Mouse (Mus musculus) heart, adult 2 months (tissue): Measurements from ENCODE around the gene Cd44.

Experiments used
- CTCF ChIP-seq: fragments of 200-600 bp; IDR thresholded peaks from 2 replicates; pipeline ENCODE4 v1.8.1; 2022; ENCODE audit warnings: antibody characterized with exemption, mild to moderate bottlenecking, moderate library complexity
- EP300 ChIP-seq: fragments of 200-500 bp; IDR thresholded peaks from 2 replicates; pipeline ENCODE4 v1.6.1; 2011; ENCODE audit warnings: low read depth, low read length, control low read depth; ENCODE audit not compliant: insufficient read depth

DNA sequence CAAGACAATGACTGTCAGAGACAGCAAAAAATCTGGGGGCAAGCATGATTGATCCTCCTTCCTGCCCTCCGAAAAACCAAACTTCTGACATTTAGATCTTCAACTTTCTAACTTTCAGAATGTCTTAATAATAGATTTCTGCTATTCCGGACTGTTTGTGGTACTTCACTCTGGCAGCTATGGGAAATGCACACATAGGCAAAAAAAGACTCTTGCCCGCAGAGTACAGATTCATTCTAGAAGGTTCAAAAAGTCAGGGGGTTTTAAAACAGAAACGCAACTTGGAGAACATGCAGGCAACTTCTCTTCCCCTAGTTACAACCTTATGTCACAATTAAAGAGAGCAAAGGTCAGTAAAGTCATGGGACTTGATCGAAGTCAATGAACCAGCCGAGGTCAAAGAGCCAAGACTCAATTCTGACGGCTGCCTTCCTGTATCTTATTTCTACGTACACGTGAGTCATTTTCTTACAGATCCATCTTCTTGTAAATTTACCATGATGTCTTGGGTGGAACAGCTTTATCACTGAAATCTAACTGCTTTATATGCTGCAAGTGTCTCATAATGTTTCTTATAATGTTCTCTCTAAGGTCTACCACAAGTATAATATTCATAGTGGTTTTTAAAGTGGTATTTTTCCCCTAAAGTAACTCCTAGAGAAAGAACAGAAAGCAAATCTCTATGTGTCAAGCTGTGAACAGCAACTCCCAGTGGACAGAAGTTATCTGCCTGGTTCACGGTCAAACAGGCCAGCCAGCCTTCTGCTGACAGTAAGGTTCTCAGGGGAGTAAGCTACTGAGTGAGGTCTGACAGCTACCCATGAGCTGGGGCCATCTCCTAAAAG, 40.7 kb upstream of the Cd44 start:
- TF ChIP-seq CTCF (no peak), EP300 (no peak)
